Mouse (Mus musculus) intestine, postnatal 0 days (tissue): ENCODE measurements around the gene Ccdc106. TPM values are rescaled to one million over a fixed set of nuclear protein-coding genes. Genes with fewer than 3 reads are reported as not detected.

Experiments
- ATAC-seq: fragments of 200-750 bp; cut with Nextera tagmentation; 2 replicates; pipeline ENCODE4 v1.8.0; 2017; ENCODE audit warnings: mild to moderate bottlenecking, moderate TSS enrichment, moderate library complexity
- H3K27ac ChIP-seq: fragments of 300-500 bp; sonication (generic); 2 replicates; pipeline ENCODE4 v1.5.1; 2014; ENCODE audit warnings: mild to moderate bottlenecking, low read depth, low read length, moderate library complexity
- H3K27me3 ChIP-seq: fragments of 300-500 bp; sonication (generic); replicated peaks from 2 replicates; pipeline ENCODE4 v1.6.1; 2014; ENCODE audit warnings: low read length, mixed read lengths; ENCODE audit not compliant: control insufficient read depth, insufficient read depth
- H3K36me3 ChIP-seq: fragments of 300-500 bp; sonication (generic); 2 replicates; pipeline ENCODE4 v1.6.1; 2014; ENCODE audit warnings: mild to moderate bottlenecking, moderate library complexity; ENCODE audit not compliant: control insufficient read depth, insufficient read depth
- H3K4me1 ChIP-seq: fragments of 300-500 bp; sonication (generic); replicated peaks from 2 replicates; pipeline ENCODE4 v1.6.1; 2014; ENCODE audit warnings: antibody characterized with exemption, low read length, mixed read lengths; ENCODE audit not compliant: control insufficient read depth, insufficient read depth
- H3K4me2 ChIP-seq: fragments of 300-500 bp; sonication (generic); replicated peaks from 2 replicates; pipeline ENCODE4 v1.6.1; 2014; ENCODE audit warnings: low read depth, mild to moderate bottlenecking, moderate library complexity
- H3K4me3 ChIP-seq: fragments of 300-500 bp; sonication (generic); 2 replicates; pipeline ENCODE4 v1.5.1; 2014; ENCODE audit warnings: low read depth, low read length
- H3K9ac ChIP-seq: fragments of 300-500 bp; sonication (generic); 2 replicates; pipeline ENCODE4 v1.6.1; 2014; ENCODE audit warnings: mild to moderate bottlenecking, low read depth, low read length
- H3K9me3 ChIP-seq: fragments of 300-500 bp; sonication (generic); 2 replicates; pipeline ENCODE4 v1.6.1; 2016; ENCODE audit warnings: mixed run types; ENCODE audit not compliant: control insufficient read depth
- CTCF ChIP-seq: sonication (generic); IDR thresholded peaks from 2 replicates; pipeline ENCODE4 v1.5.1; 2016; ENCODE audit warnings: low read depth, mild to moderate bottlenecking, control low read depth, antibody characterized with exemption, moderate library complexity
- WGBS: fragments of 180-500 bp; shearing (Covaris S2); extraction: QIAGEN DNeasy Blood & Tissue Kit; methylation state at CpG from one replicate; pipeline ENCODE4 v1.1.7; 2014; 5-methylcytosine and 5-hydroxymethylcytosine counted together
- polyA plus RNA-seq: library from polyadenylated mRNA; unstranded; fragments of >200 nt; fragmentation: Nextera tagmentation; extraction: Ambion mirVana; gene quantifications from 2 replicates; pipeline ENCODE4 v1.2.1, GENCODE M21; 2015

Gene Ccdc106
- 8.3 and 8.8 TPM in 2 replicates for polyA plus RNA-seq

DNA sequence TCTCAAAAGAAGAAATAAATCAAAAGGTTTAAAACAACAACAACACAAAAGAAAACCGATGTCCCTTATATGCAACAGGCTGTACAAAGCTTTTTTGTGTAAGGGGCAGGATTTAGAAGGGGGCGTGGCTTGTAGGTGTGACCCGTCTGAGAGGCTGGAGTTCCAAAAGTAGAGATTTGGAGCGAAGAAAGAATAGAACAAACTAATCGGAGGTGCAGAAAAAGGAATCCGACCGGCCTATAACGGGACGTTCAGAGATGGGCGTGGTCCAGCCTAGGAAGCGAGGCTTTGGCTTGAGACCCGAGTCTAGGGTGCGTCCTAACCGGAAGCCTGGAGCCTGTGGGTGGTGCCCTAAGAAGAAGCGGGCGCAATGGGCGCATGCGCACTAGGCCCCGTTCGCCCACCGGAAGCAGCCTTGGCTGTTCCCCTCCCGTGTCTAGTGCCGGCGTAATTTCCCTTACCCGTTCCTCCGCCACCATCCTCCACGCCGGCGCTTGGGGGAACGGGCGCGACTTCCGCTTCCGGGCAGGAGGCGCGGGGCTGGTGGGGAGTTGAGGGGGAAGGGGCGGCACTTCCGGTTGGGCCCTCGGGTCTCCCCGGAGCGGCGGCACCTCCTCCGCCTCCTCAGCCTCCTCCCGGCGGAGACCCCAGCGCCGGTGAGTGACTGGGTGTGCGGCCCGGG lies at the start of gene Ccdc106, which contains the start of gene Zfp865:
Gene Ccdc106 (plus strand): TSS at position 554 of the 682 bp plus-strand sequence.
Gene Zfp865 (plus strand): TSS at position 377 of the 682 bp plus-strand sequence.
- WGBS: under 1% methylated on average over 49 of the region's 49 CpGs
- H3K9ac ChIP-seq: peak within 1 kb of the TSS; percentile 96
- no peaks in the 10 kb centered on the region for H3K27me3 ChIP-seq
- TF ChIP-seq CTCF: 0 out of 2 replicates have a peak, but pooled peaks have one; percentile 9
- peak within 1 kb of the TSS; percentile 88 for H3K4me3 ChIP-seq
- H3K4me2 ChIP-seq: peak within 1 kb of the TSS; percentile 75
- peaks cover 22% of the 10 kb centered on the region; the same call in 1 of the 2 replicates for H3K36me3 ChIP-seq
- ATAC-seq: peak; percentile 86
- H3K27ac ChIP-seq: peak within 1 kb of the TSS; percentile 95
- no peaks in the 10 kb centered on the region for H3K9me3 ChIP-seq
- peaks cover 3% of the 10 kb centered on the region; the same call in 1 of the 2 replicates for H3K4me1 ChIP-seq

DNA sequence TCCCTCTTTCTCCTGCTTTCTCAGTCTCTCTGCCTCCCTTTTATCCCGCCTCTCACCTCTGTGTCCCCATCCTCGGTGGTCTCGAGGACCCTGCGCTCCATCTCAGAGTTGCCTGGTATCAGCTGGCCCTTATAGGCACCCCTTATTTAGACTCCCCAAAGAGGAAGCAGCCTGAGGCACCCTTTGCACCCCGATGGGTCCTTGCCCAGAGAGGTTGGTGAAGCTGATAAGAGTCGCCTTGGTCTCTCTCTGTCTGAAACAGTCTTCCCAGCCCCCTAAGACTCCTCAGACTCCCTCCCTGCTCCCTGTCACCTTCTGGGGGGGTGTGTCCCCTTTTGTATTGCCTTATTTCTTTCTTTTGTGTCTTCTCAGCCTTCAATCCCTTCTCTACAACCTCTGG lies 49.3 kb upstream of the Ccdc106 start, which contains the start of gene Sbk3:
Gene Sbk3 (minus strand): TSS at position 101 of the 400 bp plus-strand sequence.
- no peaks in the 10 kb centered on the region for H3K4me1 ChIP-seq
- no peak for ATAC-seq
- 30% methylated on average over 6 of the region's 6 CpGs for WGBS

GRCm38 (mm10) chr7:4971710-4972109 lies 48.6 kb upstream of the Ccdc106 start:
- Histone ChIP-seq H3K36me3 (no peaks in the 10 kb centered on the region), H3K4me1 (no peaks in the 10 kb centered on the region), H3K4me2 (no peak overlapping the region), H3K9ac (no peak overlapping the region), H3K27ac (no peak overlapping the region), H3K27me3 (no peaks in the 10 kb centered on the region), H3K4me3 (no peak overlapping the region), H3K9me3 (peaks cover 2% of the 10 kb centered on the region; the same call in 1 of the 2 replicates)
- 28% methylated on average over 7 of the region's 7 CpGs for WGBS
- ATAC-seq: no peak
- TF ChIP-seq CTCF: no peak

More for the DNA sequence above, 49.3 kb upstream of the Ccdc106 start, which contains the start of gene Sbk3:
- H3K27me3 ChIP-seq: no peaks in the 10 kb centered on the region
- H3K4me3 ChIP-seq: no peak within 1 kb of the TSS
- H3K4me2 ChIP-seq: no peak within 1 kb of the TSS
- no peak within 1 kb of the TSS for H3K27ac ChIP-seq
- H3K9ac ChIP-seq: no peak within 1 kb of the TSS
- TF ChIP-seq CTCF: no peak
- no peaks in the 10 kb centered on the region for H3K9me3 ChIP-seq
- no peaks in the 10 kb centered on the region for H3K36me3 ChIP-seq

GRCm38 (mm10) chr7:4972321-4973047 lies 47.9 kb upstream of the Ccdc106 start:
- no peak for TF ChIP-seq CTCF
- H3K9me3 ChIP-seq: peaks cover 3% of the 10 kb centered on the region; the same call in 1 of the 2 replicates
- H3K4me2 ChIP-seq: no peak overlapping the region
- ATAC-seq: no peak
- H3K27me3 ChIP-seq: no peaks in the 10 kb centered on the region
- WGBS: 64% methylated on average over 18 of the region's 18 CpGs
- H3K36me3 ChIP-seq: no peaks in the 10 kb centered on the region
- no peak overlapping the region for H3K9ac ChIP-seq
- no peak overlapping the region for H3K4me3 ChIP-seq
- no peaks in the 10 kb centered on the region for H3K4me1 ChIP-seq
- H3K27ac ChIP-seq: no peak overlapping the region

GRCm38 (mm10) chr7:4975455-4975854 lies 44.9 kb upstream of the Ccdc106 start:
- TF ChIP-seq CTCF: no peak
- no peak overlapping the region for H3K27ac ChIP-seq
- H3K27me3 ChIP-seq: no peaks in the 10 kb centered on the region
- H3K9me3 ChIP-seq: peaks cover 3% of the 10 kb centered on the region; the same call in 1 of the 2 replicates
- H3K4me2 ChIP-seq: no peak overlapping the region
- no peaks in the 10 kb centered on the region for H3K4me1 ChIP-seq
- no peak overlapping the region for H3K9ac ChIP-seq
- WGBS: 51% methylated on average over 4 of the region's 4 CpGs
- no peaks in the 10 kb centered on the region for H3K36me3 ChIP-seq
- no peak for ATAC-seq
- no peak overlapping the region for H3K4me3 ChIP-seq

GRCm38 (mm10) chr7:4976832-4977231 lies 43.5 kb upstream of the Ccdc106 start:
- Histone ChIP-seq H3K4me1 (no peaks in the 10 kb centered on the region), H3K4me3 (no peak overlapping the region), H3K9ac (no peak overlapping the region), H3K27me3 (no peaks in the 10 kb centered on the region), H3K4me2 (no peak overlapping the region), H3K9me3 (peaks cover 3% of the 10 kb centered on the region; the same call in 1 of the 2 replicates), H3K36me3 (no peaks in the 10 kb centered on the region), H3K27ac (no peak overlapping the region)
- ATAC-seq: no peak
- TF ChIP-seq CTCF: peak; percentile 38
- 91% methylated on average over 7 of the region's 7 CpGs for WGBS
